Mouse (Mus musculus) colon, adult 2 months (tissue): ENCODE measurements around the gene Cyp2c39. TPM values are rescaled to one million over a fixed set of nuclear protein-coding genes. Genes with fewer than 3 reads are reported as not detected.

Experiments used
- polyA plus RNA-seq: library from polyadenylated mRNA; depleted of rRNA; stranded (reverse); fragments of >200 nt; gene quantifications from 2 replicates; pipeline ENCODE4 v1.2.3, GENCODE M21; 2012; rRNA removed

Cyp2c39 gene
- not detected in 2 replicates for polyA plus RNA-seq

GRCm38 (mm10) chr19:39510534-39510933 lies at the start of gene Cyp2c39:
Gene Cyp2c39 (plus strand): TSS chr19:39510862.

GRCm38 (mm10) chr19:39462941-39463340 lies 47.7 kb upstream of the Cyp2c39 start, which contains the start of gene Cyp2c38:
Gene Cyp2c38 (minus strand): TSS chr19:39463075.

Other genes starting within 250 kb of the Cyp2c39 start
- gene Cyp2c29, start 241.5 kb upstream of the Cyp2c39 start, polyA plus RNA-seq = not detected in 2 replicates
- 0.03 TPM in 1 of 2 replicates, not detected in the other for gene Cyp2c38, start 47.8 kb upstream of the Cyp2c39 start, polyA plus RNA-seq
- gene Cyp2c67, start 138.2 kb downstream of the Cyp2c39 start, polyA plus RNA-seq = 0.06 TPM in 1 of 2 replicates, not detected in the other
- gene Cyp2c68, start 230.2 kb downstream of the Cyp2c39 start, polyA plus RNA-seq = 17.1 and 37.7 TPM in 2 replicates